ENCODE assay signal across 8 mouse cellular contexts in the genomic region with DNA sequence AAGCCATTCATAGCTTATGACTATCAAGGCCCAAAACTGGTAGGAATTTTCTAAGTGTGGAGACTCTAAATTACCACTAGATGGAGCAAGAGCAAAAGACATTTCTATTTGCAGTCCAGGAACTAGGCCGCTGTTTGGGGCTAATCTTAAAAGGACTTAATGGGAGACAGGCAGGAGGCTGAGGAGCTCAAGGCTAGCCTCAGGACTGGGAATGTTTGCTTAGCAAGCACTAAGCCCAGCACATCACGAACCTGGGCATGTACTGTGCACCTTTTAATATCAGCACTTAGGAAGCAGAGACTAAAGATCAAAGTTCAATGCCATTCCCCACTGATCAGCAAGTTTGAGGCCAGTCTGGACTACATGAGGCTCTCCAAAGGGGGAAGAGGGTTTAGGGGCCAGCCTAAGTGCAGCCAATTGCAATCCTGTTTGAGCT. TPM values are rescaled to one million over a fixed set of nuclear protein-coding genes. Genes with fewer than 3 reads are reported as not detected.
DNase-seq lines count a peak whose midpoint lies in the region; ATAC-seq and TF ChIP-seq lines count a peak whose summit lies in the region.

No protein-coding gene starts in this region.

- no peaks in the 10 kb centered on the region for H3K36me3 ChIP-seq in CH12.LX (replicated peaks in 1 of 2; ENCODE audit: control insufficient read depth in 1 of 2, insufficient read depth in 1 of 2, low read length in 1 of 2)
- no peaks in the 10 kb centered on the region for H3K36me3 ChIP-seq in lung, embryonic 15.5 days

- H3K27ac ChIP-seq in CH12.LX (ENCODE audit: insufficient read depth, low read depth): no peak overlapping the region
- H3K27ac ChIP-seq in lung, embryonic 15.5 days: no peak overlapping the region

- TF ChIP-seq POLR2A in CH12.LX (IDR thresholded peaks at IDR 0.05; ENCODE audit: low read depth, low read length): no peak

- no peaks in the 10 kb centered on the region for H3K79me2 ChIP-seq in CH12.LX (replicated peaks; ENCODE audit: control insufficient read depth, extremely low read depth, insufficient read depth, poor library complexity, severe bottlenecking)

- H3K9ac ChIP-seq in CH12.LX (ENCODE audit: insufficient read depth, low read depth): no peak overlapping the region
- no peak overlapping the region for H3K9ac ChIP-seq in lung, embryonic 15.5 days

- TF ChIP-seq CTCF in CH12.LX (conservative IDR thresholded peaks at IDR 0.05 in 1 of 2, IDR thresholded peaks at IDR 0.05 in 1 of 2; ENCODE audit: low read depth in 2 of 2, low read length in 2 of 2): peak; percentile 55 to 90

- no peak for TF ChIP-seq EP300 in CH12.LX (IDR thresholded peaks at IDR 0.05; ENCODE audit: low read length)

- dilution Hi-C loops in CH12.LX (cut with MboI; ENCODE audit: extremely low pct_ligation_motif_present, extremely low pct_unique_long_range_greater_than_20kb, low sequenced_read_pairs): no loop called here

- no peaks in the 10 kb centered on the region for H3K9me3 ChIP-seq in CH12.LX (replicated peaks; ENCODE audit: low read length)
- no peaks in the 10 kb centered on the region for H3K9me3 ChIP-seq in lung, embryonic 15.5 days

- WGBS in lung, embryonic 15.5 days: 0% methylated on average over 2 of the region's 2 CpGs

- no peak overlapping the region for H3K4me2 ChIP-seq in CH12.LX (ENCODE audit: insufficient read depth, low read depth, poor library complexity, severe bottlenecking)
- H3K4me2 ChIP-seq in lung, embryonic 15.5 days: no peak overlapping the region

- no peak overlapping the region for H3K4me3 ChIP-seq in CH12.LX (replicated peaks in 1 of 3; ENCODE audit: low read depth in 2 of 3, low read length in 2 of 3, poor library complexity in 1 of 3)
- H3K4me3 ChIP-seq in lung, embryonic 15.5 days: no peak overlapping the region

- peak; percentile 25; the same call in 1 of the 2 replicates for ATAC-seq in lung, embryonic 15.5 days (ENCODE audit: borderline replicate concordance, extremely low read depth, low FRiP score, low TSS enrichment)

- no peaks in the 10 kb centered on the region for H3K27me3 ChIP-seq in CH12.LX (replicated peaks)
- no peaks in the 10 kb centered on the region for H3K27me3 ChIP-seq in lung, embryonic 15.5 days

- in situ Hi-C loops in CH12.LX (cut with MboI; ENCODE audit: low pct_ligation_motif_present, low pct_unique_long_range_greater_than_20kb, low sequenced_read_pairs): loop anchor here (10.0 to 25.0 kb wide), 3 partner anchors 220 to 552 kb away; partner anchors contain the start of genes Cldn11 and Prkci

- peaks cover 2 to 11% of the 10 kb centered on the region in 2 experiments; a peak in 3 of 4 replicates for H3K4me1 ChIP-seq in CH12.LX (ENCODE audit: control insufficient read depth in 1 of 2, insufficient read depth in 2 of 2)
- peaks cover 11% of the 10 kb centered on the region; the same call in 1 of the 2 replicates for H3K4me1 ChIP-seq in lung, embryonic 15.5 days

- peak; percentile 74 for DNase-seq in cerebellum, adult 9-10 months
- no peak for DNase-seq in cerebellum, adult 11 months
- peak; percentile 72 for DNase-seq in CH12.LX (ENCODE audit: extremely low read depth)
- peak; percentile 54 for DNase-seq in embryo, embryonic 9.5 days (ENCODE audit: extremely low spot score)
- DNase-seq in kidney, adult 11 months: peak; percentile 89
- DNase-seq in retina, postnatal 1 day: peak; percentile 89
- DNase-seq in right cerebral cortex, postnatal 14 days: no peak

- peak; percentile 93 for TF ChIP-seq RAD21 in CH12.LX (IDR thresholded peaks at IDR 0.05; ENCODE audit: low read depth, low read length)

TF ChIP-seq in CH12.LX, 34 proteins besides CTCF, POLR2A, EP300 and RAD21:
- TF ChIP-seq IRF4 (IDR thresholded peaks at IDR 0.05; ENCODE audit: low read depth, low read length): 0 out of 2 replicates have a peak, but pooled peaks have one; percentile 23
- TF ChIP-seq SMC3 (IDR thresholded peaks at IDR 0.05; ENCODE audit: low read depth, low read length): peak; percentile 76
- TF ChIP-seq ELF1 (IDR thresholded peaks at IDR 0.05; ENCODE audit: low read depth, low read length): peak; percentile 76
- no peak for TF ChIP-seq MAZ (IDR thresholded peaks at IDR 0.05; ENCODE audit: low read depth, low read length)
- no peak for TF ChIP-seq ZMIZ1 (IDR thresholded peaks at IDR 0.05; ENCODE audit: low read depth, low read length)
- TF ChIP-seq GABPA (IDR thresholded peaks at IDR 0.05; ENCODE audit: insufficient replicate concordance, low read depth, low read length): no peak
- TF ChIP-seq POLR2AphosphoS2 (IDR thresholded peaks at IDR 0.05; ENCODE audit: low read depth, low read length): no peak
- no peak for TF ChIP-seq UBTF (IDR thresholded peaks at IDR 0.05; ENCODE audit: low read depth, low read length)
- TF ChIP-seq CHD2 (IDR thresholded peaks at IDR 0.05; ENCODE audit: low read length): no peak
- no peak for TF ChIP-seq CHD1 (IDR thresholded peaks at IDR 0.05; ENCODE audit: low read depth, low read length)
- no peak for TF ChIP-seq RCOR1 (conservative IDR thresholded peaks at IDR 0.05; ENCODE audit: low read depth, low read length)
- peak; percentile 47; the same call in 1 of the 2 replicates for TF ChIP-seq MYC (IDR thresholded peaks at IDR 0.05; ENCODE audit: low read depth, low read length)
- no peak for TF ChIP-seq E2F4 (IDR thresholded peaks at IDR 0.05; ENCODE audit: insufficient replicate concordance, low read depth, low read length)
- no peak for TF ChIP-seq NELFE (IDR thresholded peaks at IDR 0.05; ENCODE audit: low read depth, low read length)
- no peak for TF ChIP-seq BHLHE40 (IDR thresholded peaks at IDR 0.05; ENCODE audit: low read depth, low read length)
- TF ChIP-seq HCFC1 (IDR thresholded peaks at IDR 0.05; ENCODE audit: low read depth, low read length): no peak
- TF ChIP-seq SIN3A (IDR thresholded peaks at IDR 0.05; ENCODE audit: low read length): no peak
TF ChIP-seq in CH12.LX: peak in this region for 4.

RNA-seq across cellular contexts. Expression of gene Actrt3, which starts 7.3 kb away (rescaled TPM):
- 0.13 and 0.17 TPM in 2 replicates for total RNA-seq in CH12.LX (2012; rRNA removed)
- not detected in 2 replicates for total RNA-seq in CH12.LX (2014; rRNA removed)
- polyA plus RNA-seq in CH12.LX (2012; ENCODE audit: insufficient read length, low read depth): 0.16 TPM in 1 of 2 replicates, not detected in the other
- polyA plus RNA-seq in lung, embryonic 15.5 days (2015; fragmentation: Nextera tagmentation; extraction: Ambion mirVana): not detected in 2 replicates

RNA-seq across cellular contexts. Expression of gene Mynn, which starts 9.4 kb away (rescaled TPM):
- total RNA-seq in CH12.LX (2012; rRNA removed) (11.8 and 15.5 TPM in 2 replicates), CH12.LX (2014; rRNA removed) (31.1 and 31.6 TPM in 2 replicates)
- 11.7 and 11.9 TPM in 2 replicates for polyA plus RNA-seq in CH12.LX (2012; ENCODE audit: insufficient read length, low read depth)
- 28.1 and 31.7 TPM in 2 replicates for polyA plus RNA-seq in lung, embryonic 15.5 days (2015; fragmentation: Nextera tagmentation; extraction: Ambion mirVana)

RNA-seq across cellular contexts. Expression of gene Mecom, which starts 44.6 kb away (rescaled TPM):
- total RNA-seq in CH12.LX (2012; rRNA removed) (not detected in 2 replicates), CH12.LX (2014; rRNA removed) (not detected in 2 replicates)
- 0.12 TPM in 1 of 2 replicates, not detected in the other for polyA plus RNA-seq in CH12.LX (2012; ENCODE audit: insufficient read length, low read depth)
- 65.4 and 68.8 TPM in 2 replicates for polyA plus RNA-seq in lung, embryonic 15.5 days (2015; fragmentation: Nextera tagmentation; extraction: Ambion mirVana)

RNA-seq across cellular contexts. Expression of gene Lrriq4, which starts 51.9 kb away (rescaled TPM):
- not detected in 2 replicates for total RNA-seq in CH12.LX (2012; rRNA removed)
- total RNA-seq in CH12.LX (2014; rRNA removed): not detected in 2 replicates
- polyA plus RNA-seq in CH12.LX (2012; ENCODE audit: insufficient read length, low read depth): not detected in 2 replicates
- polyA plus RNA-seq in lung, embryonic 15.5 days (2015; fragmentation: Nextera tagmentation; extraction: Ambion mirVana): not detected in 2 replicates

RNA-seq across cellular contexts. Expression of gene Lrrc34, which starts 55.2 kb away (rescaled TPM):
- total RNA-seq in CH12.LX (2012; rRNA removed) (not detected in 2 replicates), CH12.LX (2014; rRNA removed) (not detected in 2 replicates)
- polyA plus RNA-seq in CH12.LX (2012; ENCODE audit: insufficient read length, low read depth): not detected in 2 replicates
- 2.9 and 3.1 TPM in 2 replicates for polyA plus RNA-seq in lung, embryonic 15.5 days (2015; fragmentation: Nextera tagmentation; extraction: Ambion mirVana)

Comparison
In these comparisons a context has a peak if more than half of its experiments do, and no peak if none do; other contexts are left out.
1. DNase-seq: peak in cerebellum, adult 9-10 months (single experiment), CH12.LX (single experiment), embryo, embryonic 9.5 days (single experiment), kidney, adult 11 months (single experiment) and retina, postnatal 1 day (single experiment); none in cerebellum, adult 11 months (single experiment) and right cerebral cortex, postnatal 14 days (single experiment).
2. RNA of gene Mecom, which starts 44.6 kb away (polyA plus RNA-seq): 65.4 to 68.8 TPM in lung, embryonic 15.5 days; 0.12 TPM in CH12.LX; every median in the first group is over 10 times any median in the second.